Mouse (Mus musculus) neural tube, embryonic 10.5 days (tissue): Measurements from ENCODE around the gene E330034G19Rik.
"Not testable (repeated sequence)": the region's sequence is repeated elsewhere in the genome, so short reads cannot be mapped to it uniquely, and the experiment has no call there.

ENCODE experiments used
- DNase-seq: peaks from one replicate; pipeline ENCODE4 v3.0.0-alpha.2; 2017; ENCODE audit warnings: low spot score; ENCODE audit errors: extremely low spot score

The E330034G19Rik gene

DNA sequence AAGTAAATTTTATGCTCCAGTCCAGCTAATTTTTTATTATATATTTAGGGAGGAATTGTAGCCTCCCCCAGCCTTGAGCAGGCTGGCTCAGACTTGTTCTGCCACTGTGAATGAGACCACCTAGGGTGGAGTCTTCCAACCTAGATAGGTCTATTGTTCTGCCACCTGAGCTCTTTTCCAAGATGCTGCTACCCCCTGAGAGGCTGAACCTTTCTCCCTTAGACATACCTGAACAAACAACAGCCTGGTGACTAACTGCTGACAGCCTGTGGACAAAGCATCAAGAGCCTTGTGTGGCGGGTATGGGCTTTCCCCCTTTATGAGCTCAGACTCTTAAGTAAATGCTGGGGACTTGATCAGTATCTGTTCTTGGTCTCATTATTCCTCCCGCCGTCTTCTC lies 54.0 kb downstream of the E330034G19Rik start:
- not testable (repeated sequence) for DNase-seq

DNA sequence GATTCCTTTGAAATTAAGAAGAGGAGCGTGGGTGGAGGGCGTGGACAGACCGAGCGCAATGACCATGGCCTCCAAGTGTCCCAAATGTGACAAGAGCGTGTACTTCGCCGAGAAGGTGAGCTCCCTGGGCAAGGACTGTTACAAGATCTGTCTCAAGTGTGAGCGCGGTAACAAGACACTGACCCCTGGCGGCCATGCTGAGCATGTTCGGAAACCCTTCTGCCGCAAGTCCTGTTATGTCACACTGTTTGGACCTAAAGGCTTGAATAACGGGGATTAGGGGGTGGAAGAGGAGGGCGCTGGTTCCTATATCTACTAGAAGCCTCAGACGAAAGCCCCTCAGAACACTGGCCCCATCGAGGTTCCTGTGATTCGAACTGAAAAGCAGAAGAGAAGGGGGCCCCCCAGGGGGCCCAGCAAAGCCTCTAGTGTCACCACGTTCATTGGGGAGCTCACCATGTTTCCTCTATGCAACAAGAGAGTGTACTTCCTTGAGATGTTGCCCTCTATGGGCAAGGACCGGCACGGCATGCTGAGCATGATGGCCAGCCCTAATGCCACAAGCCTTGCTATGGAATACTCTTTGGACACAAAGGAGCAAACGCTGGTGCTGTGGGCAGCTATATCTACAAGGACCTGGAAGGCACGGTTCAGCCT lies 65.4 kb downstream of the E330034G19Rik start:
- DNase-seq = peak; percentile 49
